ENCODE assay signal across 10 mouse cellular contexts in genomic region chr17:56479358-56479757, GRCm38 (mm10). TPM values are rescaled to one million over a fixed set of nuclear protein-coding genes. Genes with fewer than 3 reads are reported as not detected.
A peak's percentile ranks its signal among the peaks of the same experiment; 100 is the strongest.
DNase-seq lines count a peak whose midpoint lies in the region; ATAC-seq and TF ChIP-seq lines count a peak whose summit lies in the region.
"Had no signal": no experiment of that assay in that cellular context is flagged by ENCODE, and none has a peak within 500 bp of the region (broad histone marks: within the 10 kb centered on the region; RNA-seq: fewer than 3 reads in every experiment).

No protein-coding gene starts in this region.

- no peak for TF ChIP-seq POLR2A in myocyte (IDR thresholded peaks at IDR 0.05; ENCODE audit: insufficient read length, low read depth)

- DNase-seq in kidney, adult 11 months, result peak; percentile 60
- peak; percentile 21 for DNase-seq in c-Kit-negative CD71-positive TER-119-positive erythroid progenitor cells, embryonic 14.5 days (ENCODE audit: low read depth, low spot score)
- DNase-seq in gastrocnemius, adult 18-20 months (ENCODE audit: low spot score), result peak; percentile 81
- peak; percentile 72 to 78 for DNase-seq in layer of hippocampus, postnatal 10 days (ENCODE audit: low spot score in 2 of 2)
- DNase-seq in thymus, postnatal 10 days (ENCODE audit: low spot score in 2 of 2), result peak; percentile 52 to 81

- peaks cover 3% of the 10 kb centered on the region; the same call in 1 of the 2 replicates for H3K9me3 ChIP-seq in kidney, embryonic 14.5 days (ENCODE audit: control insufficient read depth, low read length)
- H3K9me3 ChIP-seq in E14TG2a.4 (ENCODE audit: low read length), result no peaks in the 10 kb centered on the region
- H3K9me3 ChIP-seq: embryonic facial prominence, embryonic 15.5 days had no signal

- H3K79me2 ChIP-seq in myocyte (ENCODE audit: control insufficient read depth, insufficient read depth), result peaks cover 14% of the 10 kb centered on the region

- H3K4me1 ChIP-seq in kidney, embryonic 14.5 days (ENCODE audit: control insufficient read depth, insufficient read depth, low read length), result peaks cover 9% of the 10 kb centered on the region
- peaks cover 64% of the 10 kb centered on the region for H3K4me1 ChIP-seq in E14TG2a.4 (replicated peaks; ENCODE audit: low read depth, low read length)

- 12% methylated on average over 6 of the region's 6 CpGs for WGBS in kidney, embryonic 14.5 days

- H3K27me3 ChIP-seq in kidney, embryonic 14.5 days (ENCODE audit: control insufficient read depth, insufficient read depth, low read length), result peaks cover 4% of the 10 kb centered on the region
- H3K27me3 ChIP-seq in E14TG2a.4 (ENCODE audit: insufficient read depth, low read length) (peaks cover 65% of the 10 kb centered on the region), myocyte (ENCODE audit: control insufficient read depth, insufficient read depth, insufficient read length) (no peaks in the 10 kb centered on the region)

- peak; percentile 26; the same call in 1 of the 2 replicates for TF ChIP-seq CTCF in E14TG2a.4 (conservative IDR thresholded peaks at IDR 0.05; ENCODE audit: low read length)

- H3K4me2 ChIP-seq in kidney, embryonic 14.5 days (replicated peaks; ENCODE audit: low read depth, low read length), result no peak overlapping the region; the same call in 1 of the 2 replicates
- peak overlapping the region; percentile 43 for H3K4me2 ChIP-seq in myocyte (ENCODE audit: low read depth)
- H3K4me2 ChIP-seq: embryonic facial prominence, embryonic 15.5 days; liver, embryonic 15.5 days had no signal

- H3K9ac ChIP-seq in kidney, embryonic 14.5 days (ENCODE audit: low read depth, low read length), result no peak overlapping the region
- H3K9ac ChIP-seq: embryonic facial prominence, embryonic 15.5 days; liver, embryonic 15.5 days had no signal

- no peak for ATAC-seq in kidney, embryonic 14.5 days (ENCODE audit: low FRiP score, low TSS enrichment)

- H3K4me3 ChIP-seq in kidney, embryonic 14.5 days (ENCODE audit: low read length), result no peak overlapping the region
- no peak overlapping the region for H3K4me3 ChIP-seq in E14TG2a.4 (replicated peaks; ENCODE audit: low read length)
- no peak overlapping the region for H3K4me3 ChIP-seq in myocyte
- H3K4me3 ChIP-seq: embryonic facial prominence, embryonic 15.5 days; liver, embryonic 15.5 days had no signal

- H3ac ChIP-seq in myocyte (ENCODE audit: control insufficient read depth, insufficient read length), result no peak overlapping the region

- H3K36me3 ChIP-seq in kidney, embryonic 14.5 days (ENCODE audit: control insufficient read depth, insufficient read depth, low read length), result no peaks in the 10 kb centered on the region
- H3K36me3 ChIP-seq in E14TG2a.4 (ENCODE audit: insufficient read depth, low read length), result no peaks in the 10 kb centered on the region
- no peaks in the 10 kb centered on the region for H3K36me3 ChIP-seq in myocyte (ENCODE audit: control insufficient read depth, insufficient read depth)
- H3K36me3 ChIP-seq: embryonic facial prominence, embryonic 15.5 days; liver, embryonic 15.5 days had no signal

- no peak overlapping the region for H3K27ac ChIP-seq in kidney, embryonic 14.5 days (ENCODE audit: low read depth, low read length)
- H3K27ac ChIP-seq: embryonic facial prominence, embryonic 15.5 days; liver, embryonic 15.5 days had no signal

TF ChIP-seq in myocyte, 11 proteins besides CTCF, POLR2A, EP300 and RAD21:
- no peak for TF ChIP-seq POLR2AphosphoS2 (IDR thresholded peaks at IDR 0.05; ENCODE audit: insufficient read length, low read depth)
- TF ChIP-seq MAX (IDR thresholded peaks at IDR 0.05; ENCODE audit: low read depth), result peak; percentile 42

RNA-seq across cellular contexts. Expression of gene Ptprs, which starts 3.1 kb away (rescaled TPM):
- 115 and 122 TPM in 2 replicates for polyA plus RNA-seq in kidney, embryonic 14.5 days (2014; fragmentation: Nextera tagmentation; extraction: Ambion mirVana)
- 10 to 100 TPM; 30.8 to 38.3 TPM for total RNA-seq in gastrocnemius, adult 18-20 months (2021)
- 100 to 1,000 TPM; 817 to 911 TPM for total RNA-seq in layer of hippocampus, postnatal 10 days (2021)
- polyA plus RNA-seq in myocyte (2012; fragmentation: generic; extraction: Trizol), result 116 TPM

RNA-seq across cellular contexts. Expression of gene Znrf4, which starts 32.9 kb away (rescaled TPM):
- not detected in 2 replicates for polyA plus RNA-seq in kidney, embryonic 14.5 days (2014; fragmentation: Nextera tagmentation; extraction: Ambion mirVana)
- not detected for total RNA-seq in gastrocnemius, adult 18-20 months (2021)
- not detected for total RNA-seq in layer of hippocampus, postnatal 10 days (2021)
- polyA plus RNA-seq in myocyte (2012; fragmentation: generic; extraction: Trizol), result not detected
- polyA plus RNA-seq: embryonic facial prominence, embryonic 15.5 days; liver, embryonic 15.5 days had no signal

Comparison
In these comparisons a context has a peak if more than half of its experiments do, and no peak if none do; other contexts are left out.
1. DNase-seq: peak in every context shown above with its lines; median percentile 81 in gastrocnemius, adult 18-20 months; 75 in layer of hippocampus, postnatal 10 days; 66 in thymus, postnatal 10 days; 60 in kidney, adult 11 months; 21 in c-Kit-negative CD71-positive TER-119-positive erythroid progenitor cells, embryonic 14.5 days.
2. RNA of gene Ptprs, which starts 3.1 kb away (total RNA-seq): 817 to 911 TPM in layer of hippocampus, postnatal 10 days; 30.8 to 38.3 TPM in gastrocnemius, adult 18-20 months; every median in the first group is over 10 times any median in the second.